Mouse (Mus musculus): ENCODE data around the gene Psmg1. TPM values are rescaled to one million over a fixed set of nuclear protein-coding genes. Genes with fewer than 3 reads are reported as not detected.
"Not testable (repeated sequence)": the region's sequence is repeated elsewhere in the genome, so short reads cannot be mapped to it uniquely, and the experiment has no call there.

Psmg1 gene
- polyA plus RNA-seq (2015; fragmentation: Nextera tagmentation; extraction: Ambion mirVana): 58.0 and 58.5 TPM in 2 replicates

- Histone ChIP-seq H3K27ac (peak within 1 kb of the TSS; percentile 88), H3K4me2 (replicated peaks) (peak within 1 kb of the TSS; percentile 72), H3K4me3 (replicated peaks) (peak within 1 kb of the TSS; percentile 82), H3K9ac (replicated peaks) (peak within 1 kb of the TSS; percentile 79), H3K4me1 (replicated peaks) (peaks cover 15% of the 10 kb centered on the region), H3K36me3 (peaks cover 46% of the 10 kb centered on the region), H3K9me3 (no peaks in the 10 kb centered on the region), H3K27me3 (no peaks in the 10 kb centered on the region)
- ATAC-seq: peak; percentile 97
- WGBS: under 1% methylated on average over 62 of the region's 62 CpGs
These were observed at the start of gene Psmg1 for GRCm38 (mm10) chr16:95990462-95991121. Psmg1 (minus strand) TSS chr16:95990960.

GRCm38 (mm10) chr16:96039538-96039937 is 48.8 kb upstream of the Psmg1 start:
- H3K27me3 ChIP-seq: no peaks in the 10 kb centered on the region
- WGBS: 52% methylated on average over 6 of the region's 6 CpGs
- H3K9ac ChIP-seq (replicated peaks): no peak overlapping the region
- H3K9me3 ChIP-seq: no peaks in the 10 kb centered on the region
- H3K36me3 ChIP-seq: peaks cover 92% of the 10 kb centered on the region
- no peak overlapping the region for H3K4me2 ChIP-seq (replicated peaks)
- H3K4me3 ChIP-seq (replicated peaks): no peak overlapping the region
- no peak overlapping the region for H3K27ac ChIP-seq
- no peak for ATAC-seq
- no peaks in the 10 kb centered on the region for H3K4me1 ChIP-seq (replicated peaks)

DNA sequence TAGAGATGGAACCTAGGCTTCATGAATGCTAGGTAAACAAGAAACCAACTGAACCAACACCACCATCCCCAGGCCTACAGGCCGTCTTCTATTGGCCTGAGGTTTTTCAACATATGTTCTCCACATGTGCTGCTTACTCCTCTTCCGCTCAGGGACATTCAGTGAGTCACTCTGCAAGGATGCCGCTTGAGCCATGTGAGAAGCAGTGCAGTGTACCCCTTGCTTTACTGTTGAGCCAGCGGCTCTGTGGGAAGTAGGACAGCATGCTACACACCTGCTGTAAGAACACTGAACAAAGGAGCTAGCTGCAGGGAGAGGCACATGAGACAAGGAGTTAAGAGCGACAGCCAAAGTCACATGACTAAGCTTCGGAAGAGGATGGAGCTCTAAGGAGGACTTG is 43.7 kb upstream of the Psmg1 start:
- Histone ChIP-seq H3K27ac (no peak overlapping the region), H3K36me3 (peaks cover 95% of the 10 kb centered on the region), H3K9me3 (no peaks in the 10 kb centered on the region), H3K27me3 (no peaks in the 10 kb centered on the region), H3K9ac (replicated peaks) (no peak overlapping the region), H3K4me2 (replicated peaks) (no peak overlapping the region), H3K4me3 (replicated peaks) (no peak overlapping the region), H3K4me1 (replicated peaks) (no peaks in the 10 kb centered on the region)
- 89% methylated on average over 6 of the region's 6 CpGs for WGBS
- no peak for ATAC-seq

GRCm38 (mm10) chr16:96032368-96033043 is 41.7 kb upstream of the Psmg1 start:
- Histone ChIP-seq H3K4me2 (replicated peaks) (no peak overlapping the region), H3K4me3 (replicated peaks) (no peak overlapping the region), H3K27me3 (no peaks in the 10 kb centered on the region), H3K27ac (no peak overlapping the region), H3K9ac (replicated peaks) (no peak overlapping the region), H3K4me1 (replicated peaks) (no peaks in the 10 kb centered on the region), H3K36me3 (peaks cover 95% of the 10 kb centered on the region), H3K9me3 (no peaks in the 10 kb centered on the region)
- 92% methylated on average over 13 of the region's 13 CpGs for WGBS
- ATAC-seq: no peak

GRCm38 (mm10) chr16:96030476-96031102 is 39.8 kb upstream of the Psmg1 start:
- Histone ChIP-seq H3K4me1 (replicated peaks) (no peaks in the 10 kb centered on the region), H3K36me3 (peaks cover 95% of the 10 kb centered on the region), H3K4me3 (replicated peaks) (no peak overlapping the region), H3K27ac (no peak overlapping the region), H3K9me3 (no peaks in the 10 kb centered on the region), H3K4me2 (replicated peaks) (no peak overlapping the region), H3K9ac (replicated peaks) (no peak overlapping the region), H3K27me3 (no peaks in the 10 kb centered on the region)
- 97% methylated on average over 2 of the region's 2 CpGs for WGBS
- no peak for ATAC-seq

GRCm38 (mm10) chr16:96026256-96026655 is 35.5 kb upstream of the Psmg1 start:
- peaks cover 88% of the 10 kb centered on the region for H3K36me3 ChIP-seq
- H3K9ac ChIP-seq (replicated peaks): no peak overlapping the region
- no peak for ATAC-seq
- H3K4me2 ChIP-seq (replicated peaks): no peak overlapping the region
- H3K27ac ChIP-seq: no peak overlapping the region
- H3K4me3 ChIP-seq (replicated peaks): no peak overlapping the region
- H3K4me1 ChIP-seq (replicated peaks): no peaks in the 10 kb centered on the region
- no peaks in the 10 kb centered on the region for H3K9me3 ChIP-seq
- no peaks in the 10 kb centered on the region for H3K27me3 ChIP-seq
- 96% methylated on average over 5 of the region's 5 CpGs for WGBS

DNA sequence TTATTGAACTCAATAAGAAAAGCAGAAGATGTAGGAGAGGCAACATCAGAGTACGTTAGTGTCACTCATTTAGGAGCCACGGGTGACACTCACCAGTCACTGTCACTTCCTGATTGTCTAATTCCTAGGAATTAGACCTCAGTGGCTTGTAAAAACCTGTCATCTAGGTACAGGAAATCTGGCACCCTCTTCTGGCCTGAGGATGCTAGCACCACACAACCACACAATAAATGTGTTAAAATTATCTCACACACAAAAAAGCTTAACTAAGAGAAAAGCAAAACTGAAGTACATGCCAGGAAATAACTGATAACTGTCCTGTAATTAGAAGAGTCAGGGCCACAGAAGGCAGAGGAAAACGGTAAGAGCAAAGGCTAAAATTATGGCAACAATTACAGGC is 34.5 kb upstream of the Psmg1 start:
- 92% methylated on average over 3 of the region's 3 CpGs for WGBS
- H3K27me3 ChIP-seq: no peaks in the 10 kb centered on the region
- H3K9me3 ChIP-seq: no peaks in the 10 kb centered on the region
- H3K4me3 ChIP-seq (replicated peaks): no peak overlapping the region
- no peak overlapping the region for H3K4me2 ChIP-seq (replicated peaks)
- ATAC-seq: no peak
- H3K4me1 ChIP-seq (replicated peaks): no peaks in the 10 kb centered on the region
- no peak overlapping the region for H3K27ac ChIP-seq
- no peak overlapping the region for H3K9ac ChIP-seq (replicated peaks)
- H3K36me3 ChIP-seq: peaks cover 88% of the 10 kb centered on the region

DNA sequence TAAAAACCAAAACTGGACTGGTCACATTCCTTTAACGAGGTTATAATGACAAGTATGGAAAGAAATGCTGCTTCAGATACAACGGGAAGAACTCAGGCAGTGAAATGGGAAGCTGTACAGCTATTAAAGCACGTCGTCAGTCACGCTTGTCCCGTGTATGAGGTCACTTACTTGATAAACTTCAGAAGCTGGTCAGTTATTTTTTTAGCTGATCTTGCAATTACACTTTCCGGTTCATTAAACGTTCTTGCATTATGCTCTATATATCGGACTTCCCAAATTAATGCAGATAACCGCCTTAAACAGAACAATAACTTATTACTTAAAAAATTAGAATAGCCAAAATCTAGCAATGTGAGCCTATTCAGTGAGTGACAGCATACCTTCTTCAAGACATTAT is 30.3 kb upstream of the Psmg1 start:
- ATAC-seq: no peak
- H3K4me1 ChIP-seq (replicated peaks): no peaks in the 10 kb centered on the region
- no peaks in the 10 kb centered on the region for H3K27me3 ChIP-seq
- peaks cover 87% of the 10 kb centered on the region for H3K36me3 ChIP-seq
- 95% methylated on average over 10 of the region's 10 CpGs for WGBS
- no peak overlapping the region for H3K4me2 ChIP-seq (replicated peaks)
- no peak overlapping the region for H3K27ac ChIP-seq
- H3K9me3 ChIP-seq: no peaks in the 10 kb centered on the region
- no peak overlapping the region for H3K9ac ChIP-seq (replicated peaks)
- H3K4me3 ChIP-seq (replicated peaks): no peak overlapping the region

- peaks cover 27% of the 10 kb centered on the region for H3K36me3 ChIP-seq
- not testable (repeated sequence) for H3K9ac ChIP-seq (replicated peaks); H3K27ac ChIP-seq; H3K4me1 ChIP-seq (replicated peaks); H3K4me3 ChIP-seq (replicated peaks); ATAC-seq; H3K9me3 ChIP-seq; H3K27me3 ChIP-seq; H3K4me2 ChIP-seq (replicated peaks)
- no CpG with 5 or more reads among the region's 10 CpGs for WGBS
These were observed 18.4 kb upstream of the Psmg1 start for GRCm38 (mm10) chr16:96009124-96009523.

DNA sequence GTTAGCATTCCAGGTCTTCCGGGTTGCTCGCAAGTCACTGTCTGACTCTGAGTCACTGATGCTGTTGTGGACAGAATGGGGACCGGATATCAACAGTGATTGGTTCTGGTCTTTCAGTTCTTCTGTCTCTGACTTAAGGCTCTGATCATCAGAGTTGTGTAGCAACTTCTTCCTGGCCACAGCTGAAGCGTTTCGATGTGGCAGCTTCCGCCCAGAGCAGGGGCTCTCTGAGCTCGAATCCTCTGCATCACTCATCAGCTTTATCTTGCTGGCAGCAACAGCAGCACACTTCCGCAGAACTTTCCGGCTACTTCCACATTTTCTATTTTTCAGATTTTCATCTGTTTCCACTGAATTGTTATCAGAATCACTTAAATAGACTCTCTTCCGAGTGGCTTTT is 13.5 kb upstream of the Psmg1 start:
- not testable (repeated sequence) for H3K27me3 ChIP-seq; H3K27ac ChIP-seq; ATAC-seq; H3K4me3 ChIP-seq (replicated peaks); H3K9me3 ChIP-seq; H3K4me1 ChIP-seq (replicated peaks); H3K4me2 ChIP-seq (replicated peaks); H3K9ac ChIP-seq (replicated peaks)
- H3K36me3 ChIP-seq: peaks cover 45% of the 10 kb centered on the region
- WGBS: no CpG with 5 or more reads among the region's 10 CpGs

- WGBS: 92% methylated on average over 5 of the region's 5 CpGs
- Histone ChIP-seq H3K27me3 (no peaks in the 10 kb centered on the region), H3K4me2 (replicated peaks) (no peak overlapping the region), H3K27ac (no peak overlapping the region), H3K4me3 (replicated peaks) (no peak overlapping the region), H3K9ac (replicated peaks) (no peak overlapping the region), H3K36me3 (peaks cover 72% of the 10 kb centered on the region), H3K9me3 (no peaks in the 10 kb centered on the region), H3K4me1 (replicated peaks) (no peaks in the 10 kb centered on the region)
- ATAC-seq: no peak
These were observed 8.5 kb upstream of the Psmg1 start for GRCm38 (mm10) chr16:95999291-95999690.

DNA sequence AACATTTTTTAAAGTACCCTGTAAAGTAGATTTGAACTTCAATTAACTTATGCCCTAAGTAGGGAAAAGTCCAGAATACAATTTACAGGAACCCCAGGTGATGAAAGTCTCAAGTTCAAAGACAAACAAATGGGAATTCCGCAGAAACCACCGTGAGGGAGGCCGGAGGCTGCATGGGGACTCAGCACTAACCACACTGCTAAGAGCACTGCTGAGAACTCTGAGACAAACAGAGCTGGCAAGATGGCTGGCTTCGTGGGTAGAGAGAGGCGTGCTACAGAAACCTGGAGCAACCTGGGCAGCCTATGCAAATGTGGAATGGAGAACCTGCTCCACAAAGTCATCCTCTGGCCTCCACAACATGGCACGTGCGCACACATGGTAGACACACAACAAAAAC is 5.4 kb upstream of the Psmg1 start:
- peaks cover 68% of the 10 kb centered on the region for H3K36me3 ChIP-seq
- no peak overlapping the region for H3K4me3 ChIP-seq (replicated peaks)
- H3K27ac ChIP-seq: no peak overlapping the region
- peaks cover 8% of the 10 kb centered on the region for H3K4me1 ChIP-seq (replicated peaks)
- WGBS: 89% methylated on average over 7 of the region's 7 CpGs
- no peak overlapping the region for H3K9ac ChIP-seq (replicated peaks)
- H3K4me2 ChIP-seq (replicated peaks): no peak overlapping the region
- H3K27me3 ChIP-seq: no peaks in the 10 kb centered on the region
- no peak for ATAC-seq
- no peaks in the 10 kb centered on the region for H3K9me3 ChIP-seq
